Mouse (Mus musculus): ENCODE data around the gene Cltrn.

Cltrn gene

GRCm38 (mm10) chrX:164088582-164088981 is at the start of gene Cltrn:
TSS of gene Cltrn (plus strand) at chrX:164088830.
- DNase-seq (ENCODE audit: low spot score in 2 of 2) = no peak

- no peak for DNase-seq (ENCODE audit: low spot score in 2 of 2)
These were observed 49.7 kb upstream of the Cltrn start for GRCm38 (mm10) chrX:164038882-164039281.

- DNase-seq (ENCODE audit: low spot score in 2 of 2) = no peak
These were observed 46.6 kb upstream of the Cltrn start for GRCm38 (mm10) chrX:164042069-164042468.

GRCm38 (mm10) chrX:164046736-164047135 is 41.9 kb upstream of the Cltrn start:
- DNase-seq (ENCODE audit: low spot score in 2 of 2) = no peak

- no peak for DNase-seq (ENCODE audit: low spot score in 2 of 2)
These were observed 32.9 kb upstream of the Cltrn start for GRCm38 (mm10) chrX:164055726-164056125.

- no peak for DNase-seq (ENCODE audit: low spot score in 2 of 2)
These were observed 30.1 kb upstream of the Cltrn start for GRCm38 (mm10) chrX:164058523-164058922.

GRCm38 (mm10) chrX:164059070-164059469 is 29.6 kb upstream of the Cltrn start:
- no peak for DNase-seq (ENCODE audit: low spot score in 2 of 2)

- peak; percentile 32 to 81 for DNase-seq (ENCODE audit: low spot score in 2 of 2)
These were observed 22.4 kb upstream of the Cltrn start for GRCm38 (mm10) chrX:164066185-164066584.

- DNase-seq (ENCODE audit: low spot score in 2 of 2) = no peak
These were observed 19.7 kb upstream of the Cltrn start for GRCm38 (mm10) chrX:164068968-164069367.

- DNase-seq (ENCODE audit: low spot score in 2 of 2) = peak; percentile 87 to 95
These were observed 12.4 kb upstream of the Cltrn start, which contains the start of gene Siah1b for GRCm38 (mm10) chrX:164076040-164076775. TSS of gene Siah1b (minus strand) at chrX:164076493.

- no peak for DNase-seq (ENCODE audit: low spot score in 2 of 2)
These were observed 6.6 kb upstream of the Cltrn start for GRCm38 (mm10) chrX:164082030-164082429.

GRCm38 (mm10) chrX:164089916-164090315 is 1.3 kb downstream of the Cltrn start:
- DNase-seq (ENCODE audit: low spot score in 2 of 2) = no peak

- no peak for DNase-seq (ENCODE audit: low spot score in 2 of 2)
These were observed 3.9 kb downstream of the Cltrn start for GRCm38 (mm10) chrX:164092300-164093169.

GRCm38 (mm10) chrX:164093435-164093834 is 4.8 kb downstream of the Cltrn start:
- DNase-seq (ENCODE audit: low spot score in 2 of 2) = no peak

- no peak for DNase-seq (ENCODE audit: low spot score in 2 of 2)
These were observed 7.2 kb downstream of the Cltrn start for GRCm38 (mm10) chrX:164095838-164096237.

GRCm38 (mm10) chrX:164101483-164101882 is 12.9 kb downstream of the Cltrn start:
- DNase-seq (ENCODE audit: low spot score in 2 of 2) = no peak

- DNase-seq (ENCODE audit: low spot score in 2 of 2) = no peak
These were observed 13.6 kb downstream of the Cltrn start for GRCm38 (mm10) chrX:164102198-164102597.

- DNase-seq (ENCODE audit: low spot score in 2 of 2) = no peak
These were observed 14.0 kb downstream of the Cltrn start for GRCm38 (mm10) chrX:164102656-164103055.

- DNase-seq (ENCODE audit: low spot score in 2 of 2) = no peak
These were observed 22.5 kb downstream of the Cltrn start for GRCm38 (mm10) chrX:164111146-164111545.

GRCm38 (mm10) chrX:164113744-164114143 is 25.1 kb downstream of the Cltrn start:
- DNase-seq (ENCODE audit: low spot score in 2 of 2) = no peak

- no peak for DNase-seq (ENCODE audit: low spot score in 2 of 2)
These were observed 35.3 kb downstream of the Cltrn start for GRCm38 (mm10) chrX:164123942-164124341.

- DNase-seq (ENCODE audit: low spot score in 2 of 2) = no peak
These were observed 44.9 kb downstream of the Cltrn start for GRCm38 (mm10) chrX:164133531-164133930.

Measured in spleen, postnatal 10 days (tissue).